Mouse (Mus musculus): ENCODE measurements around the gene Fbrs.

DNA sequence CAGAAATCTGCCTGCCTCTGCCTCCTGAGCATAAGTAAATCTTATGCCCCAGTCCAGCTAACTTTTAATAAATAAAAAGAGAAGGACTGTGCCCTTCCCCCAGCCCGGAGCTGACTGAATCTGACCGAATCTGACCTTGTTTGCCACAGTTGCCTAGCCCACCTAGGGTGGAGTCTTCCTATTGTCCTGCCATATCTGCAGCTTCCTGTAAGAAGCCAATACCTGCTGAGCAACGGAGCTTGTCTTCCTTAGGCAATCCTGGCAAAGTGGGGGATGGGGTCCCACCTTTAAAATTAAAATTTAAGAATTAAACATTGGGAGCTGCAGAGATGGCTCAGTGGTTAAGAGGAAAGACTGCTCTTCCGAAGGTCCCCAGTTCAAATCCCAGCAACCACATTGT is 12.4 kb upstream of the Fbrs start:
- TF ChIP-seq POLR2A (IDR thresholded peaks at IDR 0.05; ENCODE audit: control insufficient read depth, extremely low read depth, insufficient read depth, low read length, poor library complexity) (no peak), CTCF (IDR thresholded peaks at IDR 0.05; ENCODE audit: borderline replicate concordance, control insufficient read depth, extremely low read depth, insufficient read depth, low read length, poor library complexity) (no peak)

All from thymus, adult 2 months (tissue).